Mouse (Mus musculus) large intestine, adult 2 months (tissue): Measurements from ENCODE around the gene Lrp3. TPM values are rescaled to one million over a fixed set of nuclear protein-coding genes. Genes with fewer than 3 reads are reported as not detected.
"Not testable (repeated sequence)": the region's sequence is repeated elsewhere in the genome, so short reads cannot be mapped to it uniquely, and the experiment has no call there.

Source experiments
- DNase-seq: peaks from one replicate; pipeline ENCODE4 v3.0.0-alpha.2; 2012; ENCODE audit warnings: low read depth, low spot score
- WGBS: fragments of 180-500 bp; shearing (Covaris S2); methylation state at CpG from one replicate; pipeline ENCODE4 v1.1.7; 2018; 5-methylcytosine and 5-hydroxymethylcytosine counted together
- polyA plus RNA-seq: library from polyadenylated mRNA; depleted of rRNA; stranded (reverse); fragments of >200 nt; gene quantifications from 2 replicates; pipeline ENCODE4 v1.2.3, GENCODE M21; 2012; rRNA removed

Lrp3 gene
- 3.1 and 3.4 TPM in 2 replicates for polyA plus RNA-seq

GRCm38 (mm10) chr7:35215225-35215624, at the start of gene Lrp3:
Gene Lrp3 (minus strand): TSS chr7:35215498.
- no peak for DNase-seq

GRCm38 (mm10) chr7:35264746-35265145, 49.4 kb upstream of the Lrp3 start:
- WGBS: 16% methylated on average over 7 of the region's 7 CpGs
- DNase-seq: peak; percentile 36

More at GRCm38 (mm10) chr7:35215225-35215624, at the start of gene Lrp3:
- WGBS: under 1% methylated on average over 49 of the region's 53 CpGs

DNA sequence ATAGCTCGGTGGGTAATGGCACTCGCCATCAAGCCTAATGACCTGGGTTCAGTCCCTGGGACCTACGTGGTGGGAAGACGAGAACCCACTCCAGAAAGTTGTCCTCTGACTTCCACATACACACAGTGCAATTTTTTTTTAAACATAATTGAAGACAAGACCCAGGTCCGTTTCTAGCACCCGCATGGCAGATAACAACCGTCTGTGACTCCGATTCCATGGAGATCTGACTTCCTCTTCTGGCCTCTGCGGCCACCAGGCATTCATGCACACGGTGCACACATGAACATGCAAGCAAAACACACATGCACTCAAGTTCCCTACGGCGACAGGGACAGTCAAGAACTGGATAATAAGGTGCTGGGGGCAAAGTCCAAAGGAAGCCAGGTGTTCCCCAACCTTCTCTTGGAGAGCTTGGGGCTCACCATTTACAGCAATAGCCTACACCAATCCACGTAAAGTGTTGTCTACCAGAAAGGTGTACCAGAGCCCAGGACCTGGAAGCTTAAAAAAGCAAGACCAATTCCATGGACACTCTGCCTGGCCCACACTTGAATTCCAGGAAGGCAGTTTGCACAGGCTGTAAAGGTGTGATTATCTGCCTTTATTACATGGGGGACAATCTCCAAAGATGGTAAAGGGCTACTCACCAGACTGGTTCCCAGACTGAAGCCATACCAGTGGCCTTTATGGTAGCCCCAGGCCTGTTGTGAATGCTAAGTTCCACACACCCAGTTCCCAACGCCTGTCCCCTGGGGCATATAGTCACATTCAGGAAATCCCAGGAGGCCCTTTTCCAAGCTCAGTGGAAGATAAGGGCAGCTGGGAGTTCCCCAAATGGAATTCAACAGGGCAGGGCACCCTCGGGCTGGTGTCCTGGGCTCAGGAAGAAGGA, 48.5 kb upstream of the Lrp3 start:
- 42% methylated on average over 15 of the region's 15 CpGs for WGBS
- peak; percentile 24 for DNase-seq

DNA sequence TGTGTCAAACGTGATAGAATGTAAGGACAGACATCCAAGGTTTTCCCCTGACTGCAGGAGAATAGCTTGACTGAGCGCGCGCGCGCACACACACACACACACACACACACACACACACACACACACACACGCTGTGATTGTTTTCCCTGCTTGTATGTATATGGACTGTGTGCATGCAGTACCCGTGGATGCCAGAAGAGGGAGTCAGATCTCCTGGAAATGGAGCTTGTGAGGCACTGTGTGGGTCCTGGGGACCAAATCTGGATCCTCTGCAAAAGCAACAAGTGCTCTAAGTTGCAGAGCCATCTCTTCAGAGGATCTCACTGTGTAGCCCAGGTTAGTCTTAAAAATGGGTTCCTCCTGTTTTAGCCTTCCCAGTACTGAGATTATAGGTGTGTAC, 44.1 kb upstream of the Lrp3 start:
- no peak for DNase-seq
- WGBS: 86% methylated on average over 8 of the region's 8 CpGs

GRCm38 (mm10) chr7:35258294-35258693, 43.0 kb upstream of the Lrp3 start:
- no peak for DNase-seq
- WGBS: 58% methylated on average over 7 of the region's 7 CpGs

DNA sequence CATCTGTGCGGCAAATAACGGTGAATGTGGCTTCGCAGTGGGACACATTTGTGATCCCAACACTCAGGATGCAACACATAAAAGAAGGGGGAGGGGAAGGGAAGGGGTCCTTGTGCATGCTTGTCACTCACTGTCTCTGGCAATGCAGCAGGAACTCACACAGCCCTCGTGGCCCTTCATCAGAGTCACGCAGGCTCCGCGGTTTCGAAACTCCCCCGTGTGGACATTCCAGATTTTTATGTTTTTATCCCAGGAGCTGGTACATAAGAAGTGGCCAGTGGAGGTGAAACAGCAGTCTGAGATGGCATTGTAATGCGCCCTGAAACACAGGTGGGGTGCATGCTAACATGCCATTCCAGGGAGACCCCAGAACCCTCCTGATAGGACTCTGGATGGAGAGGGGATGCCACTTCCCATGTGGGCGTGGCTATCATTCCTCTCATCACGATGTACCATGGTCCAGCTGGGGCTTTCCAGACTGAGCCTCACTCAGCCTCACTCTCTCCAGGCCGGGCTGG, 36.8 kb upstream of the Lrp3 start:
- DNase-seq: no peak
- 10% methylated on average over 13 of the region's 13 CpGs for WGBS

- whole genome bisulfite sequencing: 57% methylated on average over 2 of the region's 3 CpGs
- DNase-seq: not testable (repeated sequence)
These were observed 22.6 kb upstream of the Lrp3 start for GRCm38 (mm10) chr7:35237935-35238334.

GRCm38 (mm10) chr7:35235308-35235707, 20.0 kb upstream of the Lrp3 start:
- DNase-seq: peak; percentile 32
- 23% methylated on average over 9 of the region's 9 CpGs for WGBS

- under 1% methylated on average over 45 of the region's 45 CpGs for WGBS
These were observed 19.3 kb upstream of the Lrp3 start for GRCm38 (mm10) chr7:35234361-35235245.

DNA sequence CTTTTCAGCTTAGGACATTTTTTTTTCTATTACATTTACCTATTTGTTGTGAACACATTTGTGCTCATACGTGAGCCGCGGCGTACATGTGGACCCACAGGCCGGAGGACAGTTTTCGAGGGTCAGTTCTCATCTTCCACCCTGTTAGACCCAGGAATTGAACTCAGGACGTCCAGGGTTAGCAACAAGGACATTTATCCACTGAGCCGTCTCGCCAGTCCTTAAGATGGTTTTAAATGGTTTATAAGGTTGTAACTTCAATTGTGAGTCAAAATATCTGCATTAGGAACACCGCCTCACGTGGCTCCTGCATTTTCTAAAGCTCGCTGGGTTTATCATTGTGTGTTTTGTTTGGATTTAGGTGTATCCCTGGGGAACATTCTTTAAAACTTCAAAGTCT, 18.6 kb upstream of the Lrp3 start:
- 66% methylated on average over 12 of the region's 12 CpGs for WGBS
- no peak for DNase-seq

More at GRCm38 (mm10) chr7:35234361-35235245, 19.3 kb upstream of the Lrp3 start:
- DNase-seq: peak; percentile 81

DNA sequence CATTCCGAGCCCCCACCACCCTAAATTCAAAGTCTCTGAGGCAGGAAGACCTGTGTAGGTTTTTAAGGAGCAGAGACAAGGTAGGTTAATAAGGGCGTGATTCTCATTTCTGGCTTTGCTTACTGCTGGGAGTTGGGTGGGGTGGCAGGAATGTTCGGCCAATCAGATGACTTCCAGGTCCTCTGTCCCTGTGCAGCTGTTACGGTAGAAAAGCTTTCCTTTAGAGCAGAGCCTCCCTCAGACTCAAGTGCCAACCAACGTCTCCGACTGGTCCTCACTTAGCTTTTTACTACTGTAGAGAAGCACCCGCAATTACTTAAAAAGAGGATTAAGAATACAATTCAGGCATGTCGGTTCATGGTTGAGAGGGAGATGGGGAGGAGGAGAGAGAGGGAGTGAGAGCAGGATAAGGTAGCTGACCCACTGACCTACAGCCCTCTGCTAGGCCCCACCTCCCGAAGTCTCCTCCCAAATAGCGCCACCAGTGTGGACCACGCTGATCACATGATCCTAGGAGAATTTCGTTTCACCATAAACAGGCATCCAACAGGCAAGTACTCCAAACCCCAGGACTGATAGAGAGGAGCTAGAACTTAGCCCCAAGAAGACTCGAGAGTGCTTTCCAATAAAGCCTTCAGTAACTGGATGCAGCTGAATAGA, 17.6 kb upstream of the Lrp3 start:
- DNase-seq: no peak
- WGBS: 82% methylated on average over 13 of the region's 13 CpGs

GRCm38 (mm10) chr7:35230333-35230732, 15.0 kb upstream of the Lrp3 start:
- WGBS: 84% methylated on average over 3 of the region's 3 CpGs
- no peak for DNase-seq

- WGBS: 66% methylated on average over 9 of the region's 9 CpGs
- DNase-seq: no peak
These were observed 5.5 kb upstream of the Lrp3 start for GRCm38 (mm10) chr7:35220694-35221365.

GRCm38 (mm10) chr7:35215731-35216130, 433 bp upstream of the Lrp3 start:
- 48% methylated on average over 5 of the region's 5 CpGs for WGBS
- no peak for DNase-seq

DNA sequence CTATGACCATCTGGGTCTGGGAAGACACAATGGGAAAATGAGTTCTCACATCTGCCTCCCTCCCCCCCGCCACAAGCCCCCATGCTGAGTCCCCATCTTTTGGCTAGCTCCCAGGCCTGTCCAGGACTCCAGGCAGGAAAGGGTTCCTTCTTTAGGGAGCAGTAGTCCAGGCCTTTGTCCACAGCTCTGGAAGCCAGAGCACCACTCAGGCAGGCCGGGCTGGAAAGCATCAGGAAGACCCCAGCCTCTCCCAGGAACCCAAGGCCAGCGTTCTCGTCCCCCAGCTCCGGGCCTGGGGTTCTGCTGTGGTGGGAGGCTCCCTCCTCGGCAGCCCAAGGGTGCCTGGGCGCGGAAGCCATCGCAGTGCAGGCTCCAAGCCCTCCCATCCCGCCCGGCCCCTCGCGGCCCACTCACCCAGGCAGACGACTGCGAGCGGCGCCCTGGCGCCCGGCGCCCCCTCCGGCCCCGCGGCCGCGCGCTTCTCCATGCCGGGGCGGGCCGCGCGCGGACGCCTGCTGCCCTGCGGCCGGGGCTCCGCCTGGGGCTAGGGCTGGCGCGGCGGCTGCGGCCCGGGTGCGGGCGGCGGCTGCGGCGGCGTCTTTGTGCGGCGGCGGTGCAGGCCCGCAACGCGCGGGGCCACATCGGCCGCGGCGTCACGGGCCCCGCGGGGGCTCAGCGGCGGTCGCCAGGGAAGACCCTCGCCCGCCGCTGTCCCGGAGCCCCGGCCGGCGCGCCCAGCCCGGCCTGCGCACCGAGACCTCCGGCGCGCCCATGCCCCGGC, 666 bp downstream of the Lrp3 start:
- WGBS: under 1% methylated on average over 58 of the region's 79 CpGs
- DNase-seq: no peak

DNA sequence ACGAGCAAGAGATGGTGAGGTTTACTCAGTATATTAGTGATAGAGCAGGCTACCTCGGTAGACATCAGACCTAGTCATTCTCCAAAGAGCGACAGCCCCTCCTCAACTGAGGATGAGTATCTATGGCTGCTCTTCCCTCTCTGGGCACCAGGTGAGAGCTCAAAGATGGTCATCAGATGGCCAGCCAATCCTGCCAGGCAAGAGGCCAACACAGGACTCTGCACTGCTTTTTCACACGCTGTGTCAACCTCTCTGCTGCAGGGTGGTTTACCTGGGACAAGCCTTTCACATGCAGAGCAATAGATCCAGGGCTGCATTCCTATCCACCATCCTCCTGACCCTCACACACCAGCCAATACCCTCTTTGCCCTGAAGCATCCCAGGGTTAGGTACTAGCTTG, 3.5 kb downstream of the Lrp3 start:
- 90% methylated on average over 4 of the region's 4 CpGs for WGBS
- no peak for DNase-seq

- DNase-seq: no peak
These were observed 15.5 kb downstream of the Lrp3 start for GRCm38 (mm10) chr7:35199755-35200154.

- DNase-seq: no peak
- WGBS: 87% methylated on average over 12 of the region's 12 CpGs
These were observed 16.1 kb downstream of the Lrp3 start for GRCm38 (mm10) chr7:35198981-35199754.
